Mouse (Mus musculus) hindbrain, embryonic 13.5 days (tissue): Measurements from ENCODE around the gene Myadml2. TPM values are rescaled to one million over a fixed set of nuclear protein-coding genes. Genes with fewer than 3 reads are reported as not detected.
A peak's percentile ranks its signal among the peaks of the same experiment; 100 is the strongest.

Experiments
- ATAC-seq: fragments of 200-750 bp; cut with Nextera tagmentation; 2 replicates; pipeline ENCODE4 v1.8.0; 2017; ENCODE audit warnings: moderate TSS enrichment; ENCODE audit not compliant: low FRiP score
- H3K27ac ChIP-seq: fragments of 300-500 bp; sonication (generic); 2 replicates; pipeline ENCODE4 v1.5.1; 2015; ENCODE audit warnings: inconsistent platforms, mild to moderate bottlenecking, moderate library complexity
- H3K27me3 ChIP-seq: fragments of 300-500 bp; sonication (generic); 2 replicates; pipeline ENCODE4 v1.6.1; 2015; ENCODE audit warnings: mild to moderate bottlenecking, inconsistent platforms
- H3K36me3 ChIP-seq: fragments of 300-500 bp; sonication (generic); 2 replicates; pipeline ENCODE4 v1.6.1; 2015; ENCODE audit warnings: mild to moderate bottlenecking, inconsistent platforms
- H3K4me1 ChIP-seq: fragments of 300-500 bp; sonication (generic); replicated peaks from 2 replicates; pipeline ENCODE4 v1.6.1; 2015; ENCODE audit warnings: inconsistent platforms
- H3K4me2 ChIP-seq: fragments of 300-500 bp; sonication (generic); 2 replicates; pipeline ENCODE4 v1.6.1; 2015; ENCODE audit warnings: inconsistent platforms, mild to moderate bottlenecking, moderate library complexity
- H3K4me3 ChIP-seq: fragments of 300-500 bp; sonication (generic); 2 replicates; pipeline ENCODE4 v1.5.1; 2015; ENCODE audit warnings: mild to moderate bottlenecking, inconsistent platforms
- H3K9ac ChIP-seq: fragments of 300-500 bp; sonication (generic); 2 replicates; pipeline ENCODE4 v1.6.1; 2015; ENCODE audit warnings: mild to moderate bottlenecking, inconsistent platforms
- H3K9me3 ChIP-seq: fragments of 300-500 bp; sonication (generic); 2 replicates; pipeline ENCODE4 v1.6.1; 2016; ENCODE audit warnings: inconsistent platforms
- WGBS: fragments of 180-500 bp; shearing (Covaris S2); methylation state at CpG from one replicate; pipeline ENCODE4 v1.1.7; 2015; 5-methylcytosine and 5-hydroxymethylcytosine counted together
- polyA plus RNA-seq: library from polyadenylated mRNA; unstranded; fragments of >200 nt; fragmentation: Nextera tagmentation; extraction: Ambion mirVana; gene quantifications from 2 replicates; pipeline ENCODE4 v1.2.1, GENCODE M21; 2015

The Myadml2 gene
- polyA plus RNA-seq: 0.36 and 0.77 TPM in 2 replicates

DNA sequence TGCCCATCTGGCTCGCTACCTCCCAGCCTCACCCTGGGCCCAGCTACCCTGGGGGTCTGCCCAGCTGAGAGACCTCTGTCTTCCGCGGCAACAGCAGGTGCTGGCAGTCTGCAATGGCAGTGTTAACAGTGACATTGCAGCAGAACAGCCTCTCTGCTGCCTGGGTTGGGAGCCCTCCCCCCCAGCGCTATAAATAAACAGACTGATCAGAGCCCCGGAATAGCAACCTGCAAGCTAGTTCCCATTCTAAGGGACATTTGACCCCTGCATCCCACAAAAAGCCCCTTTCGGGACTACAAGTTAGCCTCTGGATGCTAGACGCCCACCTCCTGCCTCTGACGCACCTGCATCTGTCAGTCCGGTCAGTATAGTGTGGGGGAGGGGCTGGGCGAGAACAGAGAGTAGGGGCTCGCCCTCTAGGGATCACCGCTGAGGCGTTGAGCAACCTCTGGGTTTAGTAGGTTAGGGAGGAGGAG lies at the start of gene Myadml2:
Gene Myadml2, minus strand, starts transcription at position 158 of the 476 bp plus-strand sequence.
- Histone ChIP-seq H3K9ac (peak within 1 kb of the TSS; percentile 65), H3K27me3 (peaks cover 19% of the 10 kb centered on the region; the same call in 1 of the 2 replicates), H3K4me3 (peak within 1 kb of the TSS; percentile 21), H3K36me3 (no peaks in the 10 kb centered on the region), H3K4me2 (peak within 1 kb of the TSS; percentile 49), H3K4me1 (peaks cover 14% of the 10 kb centered on the region), H3K27ac (no peak within 1 kb of the TSS), H3K9me3 (no peaks in the 10 kb centered on the region)
- no peak for ATAC-seq
- WGBS: 5% methylated on average over 13 of the region's 13 CpGs

DNA sequence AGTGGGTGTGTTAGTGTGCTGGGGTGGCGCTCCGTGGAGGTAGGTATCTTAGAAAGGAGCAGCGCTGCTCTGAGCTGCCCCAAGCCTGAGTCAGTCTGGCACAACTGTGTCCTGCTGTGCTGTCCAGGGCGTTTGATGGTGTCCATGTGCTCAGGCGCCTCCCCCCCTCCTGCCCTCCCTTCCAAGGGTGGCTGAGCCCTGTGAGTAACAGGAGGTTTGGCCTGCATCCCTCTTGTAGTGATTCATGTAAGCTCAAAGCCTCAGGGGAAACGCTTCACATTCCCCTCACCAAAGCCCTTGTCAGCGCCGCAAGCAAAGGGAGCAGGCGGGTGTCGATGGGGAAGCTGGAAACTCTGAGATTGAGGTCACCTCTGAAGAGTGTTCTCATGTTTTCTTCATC lies 49.8 kb upstream of the Myadml2 start:
- Histone ChIP-seq H3K9me3 (no peaks in the 10 kb centered on the region), H3K36me3 (peaks cover 69% of the 10 kb centered on the region), H3K9ac (no peak overlapping the region), H3K4me3 (no peak overlapping the region), H3K4me2 (no peak overlapping the region), H3K27me3 (no peaks in the 10 kb centered on the region), H3K4me1 (peaks cover 20% of the 10 kb centered on the region), H3K27ac (no peak overlapping the region)
- WGBS: 80% methylated on average over 10 of the region's 10 CpGs
- ATAC-seq: no peak

DNA sequence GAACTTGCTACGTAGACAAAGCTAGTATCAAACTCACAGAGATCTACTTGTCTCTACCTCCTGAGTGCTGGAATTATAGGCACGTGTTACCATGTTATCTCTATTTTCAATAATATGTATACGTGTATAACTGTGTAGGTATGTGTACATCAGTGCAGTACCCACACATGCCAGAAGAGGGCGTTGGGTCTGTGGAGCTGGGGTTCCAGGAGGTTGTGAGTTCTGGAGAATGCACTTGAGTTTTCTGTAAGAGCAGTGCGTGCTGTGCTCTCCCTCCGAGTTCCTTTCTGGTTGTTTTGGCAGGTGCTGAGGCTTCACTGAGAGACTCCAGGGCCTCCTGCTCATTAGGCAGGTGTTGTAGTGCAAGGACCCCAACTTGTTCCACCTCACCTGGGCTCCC lies 48.6 kb upstream of the Myadml2 start:
- no peak overlapping the region for H3K4me2 ChIP-seq
- H3K4me3 ChIP-seq: no peak overlapping the region
- ATAC-seq: no peak
- no peaks in the 10 kb centered on the region for H3K27me3 ChIP-seq
- no peak overlapping the region for H3K9ac ChIP-seq
- H3K4me1 ChIP-seq: peaks cover 20% of the 10 kb centered on the region
- 92% methylated on average over 6 of the region's 6 CpGs for WGBS
- peaks cover 67% of the 10 kb centered on the region for H3K36me3 ChIP-seq
- no peaks in the 10 kb centered on the region for H3K9me3 ChIP-seq
- no peak overlapping the region for H3K27ac ChIP-seq

DNA sequence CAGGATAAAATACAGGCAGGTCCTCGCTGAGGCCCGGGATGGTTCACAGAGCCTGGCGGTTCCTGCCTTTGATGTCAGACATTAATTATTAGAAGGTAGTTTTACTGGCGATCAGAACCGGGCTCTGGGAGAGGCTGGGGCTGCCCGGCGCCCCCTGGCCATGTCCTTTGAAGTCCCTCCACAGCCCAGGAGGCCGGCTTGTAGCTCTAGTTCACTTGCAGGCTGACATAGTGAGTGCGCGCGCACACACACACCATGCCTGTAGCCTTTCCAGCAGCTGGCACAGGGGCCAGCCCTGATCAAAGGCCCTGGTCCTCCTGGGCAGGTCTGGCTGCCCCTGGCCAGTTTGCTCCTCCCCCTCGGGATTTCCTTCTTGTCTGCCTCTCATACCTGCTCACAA lies 47.7 kb upstream of the Myadml2 start:
- Histone ChIP-seq H3K4me1 (peaks cover 20% of the 10 kb centered on the region), H3K36me3 (peaks cover 65% of the 10 kb centered on the region), H3K9me3 (no peaks in the 10 kb centered on the region), H3K9ac (peak overlapping the region; percentile 35; the same call in 1 of the 2 replicates), H3K27me3 (no peaks in the 10 kb centered on the region), H3K27ac (peak overlapping the region; percentile 20; the same call in 1 of the 2 replicates), H3K4me2 (no peak overlapping the region), H3K4me3 (no peak overlapping the region)
- 43% methylated on average over 12 of the region's 12 CpGs for WGBS
- 0 out of 2 replicates have a peak, but pooled peaks have one; percentile 43 for ATAC-seq

DNA sequence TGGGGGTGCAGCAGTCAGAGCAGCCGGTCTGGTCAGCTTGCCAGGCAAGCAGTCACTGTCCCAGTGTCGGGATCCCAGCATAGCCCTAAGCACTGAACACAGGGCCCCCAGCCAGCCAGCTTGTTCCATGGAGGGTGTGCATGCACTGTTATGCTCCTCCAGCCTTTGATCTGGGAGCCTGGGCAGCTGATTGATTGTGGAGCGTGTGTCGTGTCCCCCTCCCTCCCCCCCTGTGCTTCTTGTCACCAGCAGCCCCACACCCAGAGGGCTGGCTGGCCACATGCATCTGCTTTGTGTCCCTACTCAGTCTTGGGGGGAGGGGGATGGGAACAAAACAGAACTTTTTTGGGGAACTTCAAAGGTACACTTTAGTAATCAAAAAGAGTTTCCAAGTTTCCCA lies 47.2 kb upstream of the Myadml2 start:
- H3K36me3 ChIP-seq: peaks cover 66% of the 10 kb centered on the region
- H3K4me3 ChIP-seq: no peak overlapping the region
- peak; percentile 63; the same call in 1 of the 2 replicates for ATAC-seq
- H3K9ac ChIP-seq: peak overlapping the region; percentile 35; the same call in 1 of the 2 replicates
- no peak overlapping the region for H3K27ac ChIP-seq
- no peaks in the 10 kb centered on the region for H3K27me3 ChIP-seq
- peaks cover 20% of the 10 kb centered on the region for H3K4me1 ChIP-seq
- H3K4me2 ChIP-seq: no peak overlapping the region
- WGBS: 20% methylated on average over 4 of the region's 4 CpGs
- no peaks in the 10 kb centered on the region for H3K9me3 ChIP-seq

DNA sequence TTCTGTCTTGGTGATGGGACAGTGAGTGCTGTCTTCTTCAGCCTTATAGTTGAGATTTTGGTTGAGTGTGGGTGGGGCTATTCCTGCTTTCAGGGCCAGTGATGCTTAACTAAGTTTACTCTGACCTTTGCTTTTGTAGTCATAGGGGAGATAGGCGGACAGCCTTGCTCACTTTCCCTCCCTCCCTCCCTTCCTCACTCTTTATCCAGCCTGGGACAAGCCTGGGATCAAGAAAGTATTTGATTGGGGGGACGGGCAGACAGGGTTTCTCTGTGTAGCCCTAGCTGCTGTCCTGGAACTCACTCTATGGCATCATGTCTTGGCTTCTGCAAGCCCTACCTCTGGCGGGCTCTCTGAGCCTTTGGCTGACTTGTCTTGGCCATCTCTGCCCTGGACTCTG lies 45.5 kb upstream of the Myadml2 start:
- ATAC-seq: no peak
- no peak overlapping the region for H3K4me3 ChIP-seq
- H3K27ac ChIP-seq: no peak overlapping the region
- H3K9me3 ChIP-seq: no peaks in the 10 kb centered on the region
- H3K36me3 ChIP-seq: peaks cover 66% of the 10 kb centered on the region
- no peaks in the 10 kb centered on the region for H3K27me3 ChIP-seq
- peaks cover 20% of the 10 kb centered on the region for H3K4me1 ChIP-seq
- H3K9ac ChIP-seq: no peak overlapping the region
- WGBS: 41% methylated on average over 3 of the region's 3 CpGs
- H3K4me2 ChIP-seq: no peak overlapping the region

DNA sequence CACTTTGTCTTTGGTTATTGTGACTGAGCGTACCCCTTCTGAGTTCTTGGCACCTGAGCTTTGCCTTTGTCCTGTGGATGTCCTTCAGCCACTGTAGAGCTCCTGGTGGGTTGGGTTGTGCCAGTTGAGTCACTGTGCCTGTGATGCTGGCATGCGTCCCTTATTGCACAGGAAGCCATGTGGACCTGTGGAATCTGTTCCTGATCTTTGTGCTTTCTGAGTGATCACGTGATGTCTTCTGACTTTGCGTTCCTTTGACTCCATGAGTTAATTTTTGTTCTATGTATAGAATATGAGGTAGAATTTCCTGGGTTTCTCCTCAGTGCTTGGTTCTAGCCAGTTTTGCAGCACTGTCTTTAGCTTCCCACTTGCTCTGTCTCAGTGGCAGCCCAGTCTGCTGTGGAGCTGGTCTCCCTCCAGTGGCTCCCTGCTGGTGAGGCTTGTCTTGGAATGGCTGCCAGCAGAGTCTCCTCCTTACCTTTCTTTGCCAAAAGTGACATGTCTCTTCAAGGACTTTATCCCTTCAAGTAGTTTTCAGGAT lies 44.6 kb upstream of the Myadml2 start:
- H3K4me1 ChIP-seq: peaks cover 20% of the 10 kb centered on the region
- H3K4me3 ChIP-seq: no peak overlapping the region
- peaks cover 72% of the 10 kb centered on the region for H3K36me3 ChIP-seq
- no peak overlapping the region for H3K27ac ChIP-seq
- H3K27me3 ChIP-seq: no peaks in the 10 kb centered on the region
- ATAC-seq: no peak
- no peak overlapping the region for H3K4me2 ChIP-seq
- no peaks in the 10 kb centered on the region for H3K9me3 ChIP-seq
- WGBS: 94% methylated on average over 4 of the region's 4 CpGs
- H3K9ac ChIP-seq: no peak overlapping the region

DNA sequence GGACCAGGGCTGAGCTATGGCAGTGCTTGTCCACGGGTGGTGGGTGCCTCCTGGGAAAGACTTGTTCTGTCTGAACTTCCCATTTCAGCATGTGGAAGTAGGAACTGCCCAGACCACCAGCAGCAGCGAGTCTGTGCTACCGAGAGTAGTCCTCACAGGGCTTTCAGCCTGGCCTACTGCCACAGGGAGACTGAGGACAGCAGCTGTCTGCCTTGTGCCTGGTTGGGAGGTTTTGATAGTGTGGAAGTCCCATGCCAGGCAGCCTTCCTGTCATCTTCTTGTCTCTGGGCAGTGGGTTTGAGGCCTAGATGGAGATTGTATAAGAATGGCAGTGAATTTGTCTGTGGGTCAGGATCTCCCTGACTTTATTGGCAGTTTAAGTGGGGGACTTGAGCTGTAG lies 41.4 kb upstream of the Myadml2 start:
- no peak overlapping the region for H3K4me3 ChIP-seq
- H3K9me3 ChIP-seq: no peaks in the 10 kb centered on the region
- ATAC-seq: no peak
- H3K4me2 ChIP-seq: no peak overlapping the region
- H3K4me1 ChIP-seq: peaks cover 3% of the 10 kb centered on the region
- peaks cover 81% of the 10 kb centered on the region for H3K36me3 ChIP-seq
- no peak overlapping the region for H3K27ac ChIP-seq
- H3K27me3 ChIP-seq: no peaks in the 10 kb centered on the region
- WGBS: 84% methylated on average over 3 of the region's 3 CpGs
- H3K9ac ChIP-seq: no peak overlapping the region

DNA sequence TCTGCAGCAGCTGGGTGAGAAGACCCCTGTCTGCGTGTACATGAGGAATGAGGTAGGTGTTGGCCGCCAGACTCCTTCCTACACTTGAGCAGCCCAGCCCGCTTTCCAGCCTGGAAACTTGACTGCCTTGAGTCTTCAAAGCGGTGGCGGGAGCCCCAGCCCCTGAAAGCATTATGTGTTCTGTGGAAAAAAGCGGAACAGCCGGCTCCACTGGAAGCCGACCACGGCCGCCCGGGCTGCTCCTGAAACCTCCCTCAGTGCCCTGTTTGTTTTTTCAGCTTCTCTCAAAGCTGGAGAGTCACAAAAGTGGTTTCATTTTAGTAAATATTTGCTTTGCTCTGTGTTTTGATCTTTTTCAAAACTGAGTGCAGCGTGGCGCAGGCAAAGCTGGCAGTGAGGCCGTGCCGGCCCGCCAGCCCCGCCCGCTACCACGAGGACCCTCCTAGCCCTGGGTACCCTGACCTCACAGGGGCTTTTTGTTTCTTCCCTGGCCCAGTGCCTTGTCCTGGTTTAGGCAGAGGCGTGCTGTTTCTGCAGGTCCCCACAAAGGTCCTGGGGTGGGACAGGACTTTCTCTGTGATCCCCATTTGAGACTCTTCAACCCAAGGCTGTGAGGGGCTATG lies 38.8 kb upstream of the Myadml2 start:
- Histone ChIP-seq H3K27ac (no peak overlapping the region), H3K36me3 (peaks cover 84% of the 10 kb centered on the region), H3K4me2 (no peak overlapping the region), H3K9me3 (no peaks in the 10 kb centered on the region), H3K27me3 (no peaks in the 10 kb centered on the region), H3K4me3 (no peak overlapping the region), H3K9ac (no peak overlapping the region), H3K4me1 (no peaks in the 10 kb centered on the region)
- no peak for ATAC-seq
- WGBS: 76% methylated on average over 20 of the region's 20 CpGs

DNA sequence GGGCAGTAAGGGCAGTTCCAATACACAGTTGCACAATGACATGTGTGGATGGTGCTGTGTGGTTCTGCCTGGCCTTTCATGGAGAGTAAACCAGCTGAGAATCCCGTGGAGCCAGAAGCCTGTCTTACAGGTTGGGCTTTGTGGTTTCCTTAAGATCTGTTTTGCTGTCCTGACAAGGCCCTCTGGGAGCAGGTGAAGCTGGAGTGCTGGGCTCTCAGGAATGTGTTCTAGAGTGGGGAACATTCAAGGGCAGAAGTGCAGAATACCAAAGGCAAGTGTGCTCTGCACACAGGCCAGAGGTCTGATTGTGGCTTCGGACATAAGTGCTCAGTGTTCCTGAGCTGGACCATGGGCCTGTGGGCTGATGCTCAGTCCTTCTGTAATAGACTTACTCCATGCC lies 36.7 kb upstream of the Myadml2 start:
- Histone ChIP-seq H3K9ac (no peak overlapping the region), H3K36me3 (peaks cover 87% of the 10 kb centered on the region)

DNA sequence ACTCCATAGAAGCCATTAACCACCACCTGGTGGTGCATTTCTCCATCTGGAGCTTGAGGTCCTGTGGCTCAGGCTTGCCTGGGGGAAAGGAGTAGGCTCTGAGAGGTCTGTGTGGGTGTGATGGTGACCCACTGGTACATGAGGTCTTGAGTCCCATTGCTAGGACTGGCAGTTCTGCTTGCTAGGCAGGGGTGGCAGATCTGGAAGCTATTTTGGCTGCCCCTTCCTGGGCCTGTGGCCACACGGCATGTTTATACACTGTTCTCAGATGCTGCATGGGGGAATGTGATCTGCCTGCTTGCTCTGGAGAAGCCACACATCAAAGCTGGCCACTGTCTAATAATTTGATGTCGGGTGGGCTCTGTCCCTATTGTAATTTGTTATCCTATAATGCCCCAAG lies 36.1 kb upstream of the Myadml2 start:
- 95% methylated on average over 2 of the region's 2 CpGs for WGBS
- H3K9me3 ChIP-seq: no peaks in the 10 kb centered on the region
- no peak overlapping the region for H3K27ac ChIP-seq
- H3K4me2 ChIP-seq: no peak overlapping the region
- H3K36me3 ChIP-seq: peaks cover 87% of the 10 kb centered on the region
- H3K27me3 ChIP-seq: no peaks in the 10 kb centered on the region
- no peaks in the 10 kb centered on the region for H3K4me1 ChIP-seq
- ATAC-seq: no peak
- H3K4me3 ChIP-seq: no peak overlapping the region
- H3K9ac ChIP-seq: no peak overlapping the region

More for the DNA sequence above, 36.7 kb upstream of the Myadml2 start:
- Histone ChIP-seq H3K27ac (no peak overlapping the region), H3K4me3 (no peak overlapping the region), H3K27me3 (no peaks in the 10 kb centered on the region), H3K4me1 (no peaks in the 10 kb centered on the region), H3K9me3 (no peaks in the 10 kb centered on the region), H3K4me2 (no peak overlapping the region)
- 91% methylated on average over 2 of the region's 2 CpGs for WGBS
- no peak for ATAC-seq

DNA sequence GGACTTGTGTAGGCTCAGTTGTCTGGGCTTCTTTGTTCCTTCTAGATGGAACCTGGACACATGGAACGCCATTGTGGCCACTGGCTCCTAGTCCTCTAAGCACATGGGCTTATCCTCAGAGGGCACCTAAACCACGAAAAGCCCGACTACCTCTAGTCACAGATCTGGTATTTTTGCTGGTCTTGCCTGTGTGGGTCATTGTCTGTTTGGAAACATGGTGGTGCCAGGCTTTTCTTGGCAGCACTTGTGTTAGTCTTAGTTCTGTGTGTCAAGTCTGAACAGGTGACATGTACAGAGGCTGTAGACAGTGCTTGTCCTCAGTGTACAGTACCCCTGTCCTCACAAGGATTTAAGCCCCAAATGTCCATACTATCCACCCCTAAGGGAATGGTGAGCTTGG lies 35.6 kb upstream of the Myadml2 start:
- no peak overlapping the region for H3K4me3 ChIP-seq
- H3K36me3 ChIP-seq: peaks cover 87% of the 10 kb centered on the region
- no peak overlapping the region for H3K4me2 ChIP-seq
- no peak for ATAC-seq
- WGBS: 89% methylated on average over 3 of the region's 3 CpGs
- no peaks in the 10 kb centered on the region for H3K9me3 ChIP-seq
- no peak overlapping the region for H3K9ac ChIP-seq
- H3K4me1 ChIP-seq: no peaks in the 10 kb centered on the region
- no peaks in the 10 kb centered on the region for H3K27me3 ChIP-seq
- no peak overlapping the region for H3K27ac ChIP-seq

DNA sequence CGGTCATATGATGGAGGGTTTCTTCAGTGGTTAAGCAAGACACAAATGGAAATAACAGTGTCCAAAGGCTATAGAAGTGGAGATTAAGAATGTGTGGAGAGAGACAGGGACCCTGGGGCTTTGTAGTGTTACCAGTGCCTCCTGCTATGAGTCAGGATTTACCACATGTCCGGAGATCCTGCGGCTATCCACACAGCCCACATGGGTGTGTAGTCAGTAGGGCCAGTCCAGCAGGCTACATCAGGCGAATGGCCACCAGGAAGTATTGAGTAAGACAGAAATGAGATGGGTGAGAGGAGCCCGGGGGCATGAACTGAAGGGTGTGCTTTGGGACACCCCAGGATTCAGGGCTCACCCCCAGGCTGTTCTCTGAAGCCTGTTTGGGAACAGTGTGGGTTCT lies 34.7 kb upstream of the Myadml2 start:
- H3K4me3 ChIP-seq: no peak overlapping the region
- 94% methylated on average over 5 of the region's 5 CpGs for WGBS
- H3K9ac ChIP-seq: no peak overlapping the region
- H3K9me3 ChIP-seq: no peaks in the 10 kb centered on the region
- H3K36me3 ChIP-seq: peaks cover 87% of the 10 kb centered on the region
- no peak overlapping the region for H3K27ac ChIP-seq
- H3K4me1 ChIP-seq: no peaks in the 10 kb centered on the region
- H3K4me2 ChIP-seq: no peak overlapping the region
- no peaks in the 10 kb centered on the region for H3K27me3 ChIP-seq
- ATAC-seq: no peak
